Mouse (Mus musculus): ENCODE data around the gene Wnt7a.

Wnt7a gene

GRCm38 (mm10) chr6:91331886-91332285, 79.3 kb downstream of the Wnt7a start:
- DNase-seq = no peak

- no peak for DNase-seq
These were observed 85.6 kb downstream of the Wnt7a start for GRCm38 (mm10) chr6:91325556-91325955.

- DNase-seq = no peak
These were observed 86.4 kb downstream of the Wnt7a start for GRCm38 (mm10) chr6:91324752-91325151.

GRCm38 (mm10) chr6:91322001-91322772, 89.0 kb downstream of the Wnt7a start:
- no peak for DNase-seq

All from thymus, adult 18-20 months (tissue).